Mouse (Mus musculus) lung, embryonic 15.5 days (tissue): ENCODE results near the gene Cib3. TPM values are rescaled to one million over a fixed set of nuclear protein-coding genes. Genes with fewer than 3 reads are reported as not detected.

ENCODE experiments used
- ATAC-seq: fragments of 200-750 bp; cut with Nextera tagmentation; 2 replicates; pipeline ENCODE4 v1.8.0; 2017; ENCODE audit warnings: moderate number of reproducible peaks, borderline replicate concordance; ENCODE audit not compliant: low FRiP score, low TSS enrichment; ENCODE audit errors: extremely low read depth
- H3K27ac ChIP-seq: fragments of 300-500 bp; sonication (generic); 2 replicates; pipeline ENCODE4 v1.5.1; 2015; ENCODE audit warnings: moderate library complexity, mild to moderate bottlenecking, inconsistent platforms
- H3K27me3 ChIP-seq: fragments of 300-500 bp; sonication (generic); 2 replicates; pipeline ENCODE4 v1.6.1; 2015; ENCODE audit warnings: inconsistent platforms
- H3K36me3 ChIP-seq: fragments of 300-500 bp; sonication (generic); 2 replicates; pipeline ENCODE4 v1.6.1; 2015; ENCODE audit warnings: inconsistent platforms
- H3K4me1 ChIP-seq: fragments of 300-500 bp; sonication (generic); 2 replicates; pipeline ENCODE4 v1.6.1; 2015; ENCODE audit warnings: inconsistent platforms
- H3K4me2 ChIP-seq: fragments of 300-500 bp; sonication (generic); 2 replicates; pipeline ENCODE4 v1.6.1; 2015; ENCODE audit warnings: inconsistent platforms, mild to moderate bottlenecking, moderate library complexity
- H3K4me3 ChIP-seq: fragments of 300-500 bp; sonication (generic); 2 replicates; pipeline ENCODE4 v1.5.1; 2015; ENCODE audit warnings: mild to moderate bottlenecking, inconsistent platforms
- H3K9ac ChIP-seq: fragments of 300-500 bp; sonication (generic); 2 replicates; pipeline ENCODE4 v1.6.1; 2015; ENCODE audit warnings: inconsistent platforms
- H3K9me3 ChIP-seq: fragments of 300-500 bp; sonication (generic); 2 replicates; pipeline ENCODE4 v1.6.1; 2016; ENCODE audit warnings: inconsistent platforms
- WGBS: fragments of 180-500 bp; shearing (Covaris S2); methylation state at CpG from one replicate; pipeline ENCODE4 v1.1.7; 2015; 5-methylcytosine and 5-hydroxymethylcytosine counted together
- polyA plus RNA-seq: library from polyadenylated mRNA; unstranded; fragments of >200 nt; fragmentation: Nextera tagmentation; extraction: Ambion mirVana; gene quantifications from 2 replicates; pipeline ENCODE4 v1.2.1, GENCODE M21; 2015

The Cib3 gene
- polyA plus RNA-seq, 1 experiment from 2014 or later = 0.20 TPM

GRCm38 (mm10) chr8:72239499-72240402, 27.1 kb upstream of the Cib3 start, which contains the start of gene Ap1m1:
Gene Ap1m1 (plus strand): TSS chr8:72240018.
- no peaks in the 10 kb centered on the region for H3K27me3 ChIP-seq
- H3K9me3 ChIP-seq = no peaks in the 10 kb centered on the region
- H3K27ac ChIP-seq = peak within 1 kb of the TSS; percentile 93
- peak within 1 kb of the TSS; percentile 39 for H3K9ac ChIP-seq
- H3K4me1 ChIP-seq = peaks cover 12% of the 10 kb centered on the region
- H3K4me3 ChIP-seq = peak within 1 kb of the TSS; percentile 66
- peak within 1 kb of the TSS; percentile 58 for H3K4me2 ChIP-seq
- peak; percentile 95 for ATAC-seq
- H3K36me3 ChIP-seq = no peaks in the 10 kb centered on the region
- 1% methylated on average over 54 of the region's 54 CpGs for WGBS

GRCm38 (mm10) chr8:72222656-72223055, 10.0 kb upstream of the Cib3 start:
- ATAC-seq = no peak
- no peaks in the 10 kb centered on the region for H3K9me3 ChIP-seq
- no peak overlapping the region for H3K4me2 ChIP-seq
- no peak overlapping the region for H3K9ac ChIP-seq
- H3K4me3 ChIP-seq = no peak overlapping the region
- no peaks in the 10 kb centered on the region for H3K27me3 ChIP-seq
- H3K27ac ChIP-seq = no peak overlapping the region
- H3K36me3 ChIP-seq = peaks cover 29% of the 10 kb centered on the region
- 89% methylated on average over 5 of the region's 5 CpGs for WGBS
- H3K4me1 ChIP-seq = peaks cover 10% of the 10 kb centered on the region

DNA sequence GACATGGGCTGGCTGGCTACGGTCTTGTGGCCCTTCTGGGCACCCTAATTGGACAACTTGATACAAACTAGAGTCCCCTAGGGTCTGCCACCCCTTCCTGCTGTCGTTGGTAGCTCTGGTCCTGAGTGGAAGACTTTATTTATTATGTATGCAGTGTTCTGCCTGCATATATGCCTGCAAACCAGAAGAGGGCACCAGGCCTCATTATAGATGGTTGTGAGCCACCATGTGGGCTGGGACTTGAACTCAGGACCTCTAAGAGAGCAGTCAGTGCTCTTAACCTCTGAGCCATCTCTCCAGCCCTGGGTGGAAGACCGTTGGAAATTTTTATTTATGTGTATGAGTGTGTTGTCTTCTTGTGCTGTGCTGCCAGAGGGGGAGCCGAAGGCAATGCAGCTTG, 8.1 kb upstream of the Cib3 start:
- no peaks in the 10 kb centered on the region for H3K9me3 ChIP-seq
- no peak overlapping the region for H3K27ac ChIP-seq
- 74% methylated on average over 4 of the region's 4 CpGs for WGBS
- peaks cover 4% of the 10 kb centered on the region; the same call in 1 of the 2 replicates for H3K27me3 ChIP-seq
- H3K4me1 ChIP-seq = peaks cover 10% of the 10 kb centered on the region
- no peak overlapping the region for H3K9ac ChIP-seq
- no peak for ATAC-seq
- peaks cover 29% of the 10 kb centered on the region for H3K36me3 ChIP-seq
- H3K4me3 ChIP-seq = peak overlapping the region; percentile 65
- H3K4me2 ChIP-seq = peak overlapping the region; percentile 63

DNA sequence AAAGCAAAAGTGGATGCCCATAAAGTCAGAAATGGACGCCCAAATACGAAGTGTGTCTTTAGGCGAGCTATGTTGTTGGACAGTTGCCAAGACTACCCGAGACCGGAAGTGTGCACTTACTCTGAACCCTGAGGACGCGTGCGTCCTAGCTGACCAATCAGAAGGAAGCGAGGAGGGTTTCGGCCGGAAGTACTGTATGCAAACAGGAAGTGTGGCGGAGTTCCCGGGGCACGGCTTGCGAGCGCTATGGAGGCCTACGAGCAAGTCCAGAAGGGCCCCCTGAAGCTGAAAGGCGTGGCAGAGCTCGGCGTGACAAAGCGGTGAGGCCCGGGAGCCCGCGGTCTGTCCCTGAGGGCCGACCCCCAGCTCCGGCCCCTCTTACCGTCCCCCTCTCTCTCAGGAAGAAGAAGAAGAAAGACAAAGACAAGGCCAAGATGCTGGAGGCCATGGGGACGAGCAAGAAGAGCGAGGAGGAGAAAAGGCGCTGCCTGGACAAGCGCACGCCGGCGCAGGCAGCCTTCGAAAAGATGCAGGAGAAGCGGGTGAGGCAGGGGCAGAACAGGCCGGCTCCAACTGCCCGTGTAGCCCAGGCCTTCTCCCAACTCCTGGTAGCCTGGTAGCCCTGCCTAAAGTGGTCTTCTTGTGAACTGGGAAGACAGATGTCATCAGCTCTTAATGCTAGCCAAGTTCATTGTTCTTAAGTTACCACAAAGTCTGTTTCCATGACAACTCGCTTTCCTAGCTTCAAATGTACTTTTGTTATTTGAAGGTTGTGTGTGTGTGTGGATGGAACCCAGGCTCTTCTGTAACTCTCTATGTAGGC, 7.1 kb upstream of the Cib3 start, which contains the start of gene Fam32a:
Gene Fam32a, plus strand, starts transcription at position 190 of the 823 bp plus-strand sequence.
- Histone ChIP-seq H3K36me3 (peaks cover 29% of the 10 kb centered on the region), H3K27me3 (peaks cover 4% of the 10 kb centered on the region; the same call in 1 of the 2 replicates), H3K4me3 (peak within 1 kb of the TSS; percentile 65), H3K9ac (peak within 1 kb of the TSS; percentile 65), H3K9me3 (no peaks in the 10 kb centered on the region), H3K4me1 (peaks cover 10% of the 10 kb centered on the region), H3K4me2 (peak within 1 kb of the TSS; percentile 63), H3K27ac (peak within 1 kb of the TSS; percentile 51)
- peak; percentile 97 for ATAC-seq
- 9% methylated on average over 39 of the region's 39 CpGs for WGBS

DNA sequence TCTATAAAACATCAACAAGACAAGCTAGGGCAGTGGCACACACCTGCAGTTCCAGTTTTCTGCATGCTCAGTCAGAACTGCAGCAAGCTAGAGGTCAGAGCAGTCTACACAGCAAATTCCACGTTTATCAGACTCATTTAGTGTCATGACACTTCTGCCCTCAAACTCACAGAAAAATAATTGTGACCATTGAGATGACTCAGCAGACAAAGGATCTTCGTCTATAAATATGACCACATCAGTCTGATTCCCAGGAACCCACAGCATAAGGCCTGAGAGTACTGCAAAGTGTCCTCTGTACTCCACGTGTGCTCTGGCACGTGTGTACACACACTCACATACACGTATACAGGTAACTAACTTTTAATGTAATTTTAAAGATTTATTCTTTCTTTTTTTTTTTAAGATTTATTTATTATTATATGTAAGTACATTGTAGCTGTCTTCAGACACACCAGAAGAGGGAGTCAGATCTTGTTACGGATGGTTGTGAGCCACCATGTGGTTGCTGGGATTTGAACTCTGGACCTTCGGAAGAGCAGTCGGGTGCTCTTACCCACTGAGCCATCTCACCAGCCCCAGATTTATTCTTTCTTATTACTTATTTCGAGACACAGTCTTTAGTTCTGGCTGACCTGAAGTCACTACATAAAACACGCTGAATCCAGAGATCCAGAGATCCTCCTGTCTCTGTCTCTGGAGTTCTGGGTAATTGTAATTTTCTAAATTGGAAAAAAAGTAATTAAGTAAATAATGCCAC, 6.3 kb upstream of the Cib3 start:
- Histone ChIP-seq H3K9me3 (no peaks in the 10 kb centered on the region), H3K27me3 (peaks cover 4% of the 10 kb centered on the region; the same call in 1 of the 2 replicates), H3K4me2 (peak overlapping the region; percentile 63), H3K36me3 (peaks cover 25% of the 10 kb centered on the region), H3K27ac (peak overlapping the region; percentile 51; the same call in 1 of the 2 replicates), H3K4me3 (peak overlapping the region; percentile 65), H3K4me1 (peaks cover 10% of the 10 kb centered on the region), H3K9ac (no peak overlapping the region)
- 75% methylated on average over 10 of the region's 10 CpGs for WGBS
- ATAC-seq = peak; percentile 15; the same call in 1 of the 2 replicates

DNA sequence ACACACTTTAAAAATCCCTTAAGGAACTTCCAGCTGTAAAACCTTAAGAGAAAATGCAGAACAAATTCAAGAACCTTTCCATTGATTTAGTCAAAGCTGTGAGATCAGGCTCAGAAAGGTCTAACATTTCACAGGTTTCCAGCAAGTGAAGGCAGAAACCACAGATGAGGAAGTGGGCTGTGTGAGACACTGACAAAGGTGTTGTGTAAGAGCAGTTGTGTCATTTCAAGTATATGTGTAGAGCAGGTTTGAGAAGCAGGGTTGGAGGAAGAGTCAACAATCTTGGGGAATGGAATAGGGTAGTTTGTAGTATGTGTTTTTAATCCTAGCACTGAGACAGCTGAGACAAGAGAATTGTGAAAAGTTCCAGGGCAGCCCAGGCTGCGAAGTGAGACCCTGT, 3.2 kb upstream of the Cib3 start:
- 31% methylated on average over 1 of the region's 1 CpGs for WGBS
- Histone ChIP-seq H3K9ac (no peak overlapping the region), H3K4me2 (no peak overlapping the region), H3K4me3 (no peak overlapping the region), H3K27me3 (peaks cover 4% of the 10 kb centered on the region; the same call in 1 of the 2 replicates), H3K9me3 (no peaks in the 10 kb centered on the region), H3K36me3 (no peaks in the 10 kb centered on the region), H3K27ac (no peak overlapping the region), H3K4me1 (peaks cover 7% of the 10 kb centered on the region)
- ATAC-seq = no peak

GRCm38 (mm10) chr8:72215060-72215459, 2.4 kb upstream of the Cib3 start:
- Histone ChIP-seq H3K9ac (no peak overlapping the region), H3K4me3 (no peak overlapping the region), H3K4me2 (no peak overlapping the region), H3K4me1 (no peaks in the 10 kb centered on the region), H3K9me3 (no peaks in the 10 kb centered on the region), H3K36me3 (no peaks in the 10 kb centered on the region), H3K27ac (no peak overlapping the region), H3K27me3 (peaks cover 4% of the 10 kb centered on the region; the same call in 1 of the 2 replicates)
- ATAC-seq = no peak
- WGBS = 21% methylated on average over 2 of the region's 2 CpGs

GRCm38 (mm10) chr8:72213536-72213935, 899 bp upstream of the Cib3 start, which contains the start of gene Gm11034:
Gene Gm11034 (minus strand): TSS chr8:72213636.
- 75% methylated on average over 4 of the region's 4 CpGs for WGBS

DNA sequence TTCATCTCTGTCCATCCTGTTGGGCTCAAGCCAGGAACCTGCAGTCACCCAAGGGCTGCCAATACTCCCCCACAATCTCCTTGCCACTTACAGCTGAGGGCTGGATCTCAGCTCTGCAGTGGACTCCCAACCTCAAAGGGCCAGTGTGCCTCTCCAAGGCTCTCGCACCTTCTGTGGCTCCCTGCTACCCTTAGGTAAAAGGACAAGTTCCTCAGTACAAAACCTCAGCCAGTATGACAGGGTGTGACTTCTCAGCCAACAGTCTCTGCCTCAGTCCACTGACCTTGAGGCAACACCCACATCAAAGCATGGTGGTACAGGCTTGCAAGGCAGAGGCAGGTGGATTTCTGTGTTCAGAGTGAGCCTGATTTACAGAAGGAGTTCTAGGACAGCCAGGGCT, 791 bp downstream of the Cib3 start:
- no peaks in the 10 kb centered on the region for H3K36me3 ChIP-seq
- H3K9me3 ChIP-seq = no peaks in the 10 kb centered on the region
- WGBS = 71% methylated on average over 1 of the region's 1 CpGs
- ATAC-seq = no peak
- no peak overlapping the region for H3K27ac ChIP-seq
- no peaks in the 10 kb centered on the region for H3K4me1 ChIP-seq
- no peak overlapping the region for H3K4me3 ChIP-seq
- no peaks in the 10 kb centered on the region for H3K27me3 ChIP-seq
- no peak overlapping the region for H3K9ac ChIP-seq
- H3K4me2 ChIP-seq = no peak overlapping the region

More at GRCm38 (mm10) chr8:72213536-72213935, 899 bp upstream of the Cib3 start, which contains the start of gene Gm11034:
- H3K4me1 ChIP-seq = no peaks in the 10 kb centered on the region
- no peaks in the 10 kb centered on the region for H3K9me3 ChIP-seq
- no peak for ATAC-seq
- no peak within 1 kb of the TSS for H3K27ac ChIP-seq
- H3K9ac ChIP-seq = no peak within 1 kb of the TSS
- H3K27me3 ChIP-seq = peaks cover 4% of the 10 kb centered on the region; the same call in 1 of the 2 replicates
- no peaks in the 10 kb centered on the region for H3K36me3 ChIP-seq
- H3K4me2 ChIP-seq = no peak within 1 kb of the TSS
- no peak within 1 kb of the TSS for H3K4me3 ChIP-seq

DNA sequence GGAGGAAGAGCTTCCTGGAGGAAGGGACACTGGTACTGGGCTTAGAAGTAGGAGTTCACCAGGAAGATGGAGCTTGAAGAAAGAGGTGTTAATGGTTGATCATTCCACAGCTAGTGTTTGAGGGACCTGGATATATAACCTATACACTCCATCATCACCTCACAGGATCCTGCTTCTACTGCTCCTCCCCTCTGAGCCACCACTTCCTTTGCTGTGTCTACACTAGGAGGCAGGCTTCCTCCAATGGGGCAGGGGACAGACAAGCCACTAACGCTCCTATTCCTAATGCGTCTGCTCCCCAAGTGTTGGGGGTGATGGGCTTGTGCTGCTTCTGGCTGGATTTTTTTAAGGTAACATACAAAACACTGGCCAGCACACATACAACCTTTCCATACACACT, 1.9 kb downstream of the Cib3 start:
- Histone ChIP-seq H3K9ac (no peak overlapping the region), H3K4me1 (no peaks in the 10 kb centered on the region), H3K4me3 (no peak overlapping the region), H3K27me3 (no peaks in the 10 kb centered on the region), H3K4me2 (no peak overlapping the region), H3K36me3 (no peaks in the 10 kb centered on the region), H3K9me3 (no peaks in the 10 kb centered on the region), H3K27ac (no peak overlapping the region)
- WGBS = 56% methylated on average over 2 of the region's 2 CpGs
- ATAC-seq = no peak

GRCm38 (mm10) chr8:72210222-72210621, 2.4 kb downstream of the Cib3 start:
- no peak overlapping the region for H3K27ac ChIP-seq
- no peaks in the 10 kb centered on the region for H3K9me3 ChIP-seq
- no peaks in the 10 kb centered on the region for H3K27me3 ChIP-seq
- no peak overlapping the region for H3K9ac ChIP-seq
- H3K36me3 ChIP-seq = no peaks in the 10 kb centered on the region
- no peak for ATAC-seq
- H3K4me2 ChIP-seq = no peak overlapping the region
- no peaks in the 10 kb centered on the region for H3K4me1 ChIP-seq
- WGBS = 73% methylated on average over 4 of the region's 4 CpGs
- no peak overlapping the region for H3K4me3 ChIP-seq
